Mouse (Mus musculus) kidney, postnatal 0 days (tissue): ENCODE results near the gene Kcns1. TPM values are rescaled to one million over a fixed set of nuclear protein-coding genes. Genes with fewer than 3 reads are reported as not detected.
A peak's percentile ranks its signal among the peaks of the same experiment; 100 is the strongest.
"Not testable (repeated sequence)": the region's sequence is repeated elsewhere in the genome, so short reads cannot be mapped to it uniquely, and the experiment has no call there.

ENCODE experiments used
- ATAC-seq: fragments of 200-750 bp; cut with Nextera tagmentation; replicated peaks from 2 replicates; pipeline ENCODE4 v1.8.0; 2017; ENCODE audit warnings: low read depth, moderate number of reproducible peaks, moderate TSS enrichment, moderate library complexity; ENCODE audit not compliant: low FRiP score
- DNase-seq: peaks from one replicate; pipeline ENCODE4 v3.0.0-alpha.2; 2016; ENCODE audit warnings: low spot score
- H3K27ac ChIP-seq: fragments of 300-500 bp; sonication (generic); 2 replicates; pipeline ENCODE4 v1.5.1; 2014; ENCODE audit warnings: mild to moderate bottlenecking
- H3K27me3 ChIP-seq: fragments of 300-500 bp; sonication (generic); 2 replicates; pipeline ENCODE4 v1.6.1; 2014; ENCODE audit warnings: low read length, mixed read lengths; ENCODE audit not compliant: insufficient read depth
- H3K36me3 ChIP-seq: fragments of 300-500 bp; sonication (generic); 2 replicates; pipeline ENCODE4 v1.6.1; 2014; ENCODE audit warnings: low read length, mixed read lengths; ENCODE audit not compliant: insufficient read depth
- H3K4me1 ChIP-seq: fragments of 300-500 bp; sonication (generic); replicated peaks from 2 replicates; pipeline ENCODE4 v1.6.1; 2014; ENCODE audit warnings: antibody characterized with exemption, low read length, mixed read lengths; ENCODE audit not compliant: insufficient read depth
- H3K4me2 ChIP-seq: fragments of 300-500 bp; sonication (generic); 2 replicates; pipeline ENCODE4 v1.6.1; 2014; ENCODE audit warnings: mild to moderate bottlenecking, low read length, moderate library complexity, mixed read lengths
- H3K4me3 ChIP-seq: fragments of 300-500 bp; sonication (generic); replicated peaks from 2 replicates; pipeline ENCODE4 v1.5.1; 2014; ENCODE audit warnings: low read depth, low read length
- H3K9ac ChIP-seq: fragments of 300-500 bp; sonication (generic); 2 replicates; pipeline ENCODE4 v1.6.1; 2014; ENCODE audit warnings: low read depth, low read length
- H3K9me3 ChIP-seq: fragments of 300-500 bp; sonication (generic); replicated peaks from 2 replicates; pipeline ENCODE4 v1.6.1; 2016; ENCODE audit warnings: low read length, inconsistent platforms, mixed read lengths
- CTCF ChIP-seq: IDR thresholded peaks from 2 replicates; pipeline ENCODE4 v1.5.1; 2016; ENCODE audit warnings: antibody characterized with exemption, low read depth, mild to moderate bottlenecking, moderate library complexity
- WGBS: fragments of 180-500 bp; shearing (Covaris S2); extraction: QIAGEN DNeasy Blood & Tissue Kit; methylation state at CpG from one replicate; pipeline ENCODE4 v1.1.7; 2014; 5-methylcytosine and 5-hydroxymethylcytosine counted together
- polyA plus RNA-seq: library from polyadenylated mRNA; unstranded; fragments of >200 nt; fragmentation: Nextera tagmentation; extraction: Ambion mirVana; gene quantifications from 2 replicates; pipeline ENCODE4 v1.2.1, GENCODE M21; 2015

The Kcns1 gene
- 0.14 and 0.27 TPM in 2 replicates for polyA plus RNA-seq

GRCm38 (mm10) chr2:164170902-164171301 is at the start of gene Kcns1:
Gene Kcns1, minus strand, starts transcription at chr2:164171113.
- DNase-seq: no peak

GRCm38 (mm10) chr2:164219295-164219694 is 48.4 kb upstream of the Kcns1 start:
- Histone ChIP-seq H3K4me3 (no peak overlapping the region), H3K36me3 (no peaks in the 10 kb centered on the region)
- WGBS: 81% methylated on average over 9 of the region's 9 CpGs

More at GRCm38 (mm10) chr2:164170902-164171301, at the start of gene Kcns1:
- ATAC-seq: 0 out of 2 replicates have a peak, but pooled peaks have one; percentile 12
- Histone ChIP-seq H3K9ac (0 out of 2 replicates have a peak within 1 kb of the TSS, but pooled peaks have one; percentile 14), H3K4me2 (peak within 1 kb of the TSS; percentile 50), H3K4me1 (peaks cover 7% of the 10 kb centered on the region; the same call in 1 of the 2 replicates), H3K27ac (no peak within 1 kb of the TSS), H3K27me3 (peaks cover 44% of the 10 kb centered on the region), H3K4me3 (peak within 1 kb of the TSS; percentile 24), H3K36me3 (no peaks in the 10 kb centered on the region), H3K9me3 (no peaks in the 10 kb centered on the region)
- under 1% methylated on average over 29 of the region's 29 CpGs for WGBS
- no peak for TF ChIP-seq CTCF

GRCm38 (mm10) chr2:164212711-164213110 is 41.8 kb upstream of the Kcns1 start:
- no peaks in the 10 kb centered on the region for H3K27me3 ChIP-seq
- H3K9me3 ChIP-seq: no peaks in the 10 kb centered on the region
- no peak overlapping the region for H3K27ac ChIP-seq
- H3K9ac ChIP-seq: no peak overlapping the region
- WGBS: 72% methylated on average over 5 of the region's 5 CpGs
- no peak for TF ChIP-seq CTCF
- DNase-seq (no peak), ATAC-seq (no peak)
- H3K36me3 ChIP-seq: no peaks in the 10 kb centered on the region
- no peaks in the 10 kb centered on the region for H3K4me1 ChIP-seq
- H3K4me2 ChIP-seq: no peak overlapping the region
- H3K4me3 ChIP-seq: no peak overlapping the region

More at GRCm38 (mm10) chr2:164219295-164219694, 48.4 kb upstream of the Kcns1 start:
- no peak for TF ChIP-seq CTCF
- H3K27ac ChIP-seq: no peak overlapping the region
- no peak for ATAC-seq
- no peaks in the 10 kb centered on the region for H3K4me1 ChIP-seq
- no peak overlapping the region for H3K9ac ChIP-seq
- H3K9me3 ChIP-seq: no peaks in the 10 kb centered on the region
- no peak for DNase-seq
- no peaks in the 10 kb centered on the region for H3K27me3 ChIP-seq
- 0 out of 2 replicates have a peak overlapping the region, but pooled peaks have one; percentile 1 for H3K4me2 ChIP-seq

GRCm38 (mm10) chr2:164210892-164211291 is 40.0 kb upstream of the Kcns1 start:
- 89% methylated on average over 4 of the region's 4 CpGs for WGBS
- ATAC-seq (no peak), DNase-seq (no peak)
- Histone ChIP-seq H3K27me3 (no peaks in the 10 kb centered on the region), H3K27ac (no peak overlapping the region), H3K36me3 (no peaks in the 10 kb centered on the region), H3K4me2 (no peak overlapping the region), H3K4me3 (no peak overlapping the region), H3K9ac (no peak overlapping the region), H3K4me1 (no peaks in the 10 kb centered on the region), H3K9me3 (no peaks in the 10 kb centered on the region)
- no peak for TF ChIP-seq CTCF

GRCm38 (mm10) chr2:164206676-164207075 is 35.8 kb upstream of the Kcns1 start:
- no peak overlapping the region for H3K4me2 ChIP-seq
- H3K4me3 ChIP-seq: no peak overlapping the region
- H3K4me1 ChIP-seq: no peaks in the 10 kb centered on the region
- no peak overlapping the region for H3K9ac ChIP-seq
- no peak for TF ChIP-seq CTCF
- WGBS: 63% methylated on average over 4 of the region's 4 CpGs
- no peak for DNase-seq
- no peak for ATAC-seq
- no peaks in the 10 kb centered on the region for H3K27me3 ChIP-seq
- no peaks in the 10 kb centered on the region for H3K36me3 ChIP-seq
- H3K9me3 ChIP-seq: no peaks in the 10 kb centered on the region
- H3K27ac ChIP-seq: no peak overlapping the region

- not testable (repeated sequence) for H3K27me3 ChIP-seq, H3K9ac ChIP-seq, H3K4me2 ChIP-seq, ATAC-seq, H3K4me3 ChIP-seq, H3K9me3 ChIP-seq, DNase-seq, H3K4me1 ChIP-seq, H3K36me3 ChIP-seq, H3K27ac ChIP-seq
- 81% methylated on average over 10 of the region's 10 CpGs for WGBS
Measured at GRCm38 (mm10) chr2:164206011-164206410, 35.1 kb upstream of the Kcns1 start.
